Mouse (Mus musculus): ENCODE results near the gene Fam124a.
A peak's percentile ranks its signal among the peaks of the same experiment; 100 is the strongest.
"Not testable (repeated sequence)": the region's sequence is repeated elsewhere in the genome, so short reads cannot be mapped to it uniquely, and the experiment has no call there.

Fam124a gene

DNA sequence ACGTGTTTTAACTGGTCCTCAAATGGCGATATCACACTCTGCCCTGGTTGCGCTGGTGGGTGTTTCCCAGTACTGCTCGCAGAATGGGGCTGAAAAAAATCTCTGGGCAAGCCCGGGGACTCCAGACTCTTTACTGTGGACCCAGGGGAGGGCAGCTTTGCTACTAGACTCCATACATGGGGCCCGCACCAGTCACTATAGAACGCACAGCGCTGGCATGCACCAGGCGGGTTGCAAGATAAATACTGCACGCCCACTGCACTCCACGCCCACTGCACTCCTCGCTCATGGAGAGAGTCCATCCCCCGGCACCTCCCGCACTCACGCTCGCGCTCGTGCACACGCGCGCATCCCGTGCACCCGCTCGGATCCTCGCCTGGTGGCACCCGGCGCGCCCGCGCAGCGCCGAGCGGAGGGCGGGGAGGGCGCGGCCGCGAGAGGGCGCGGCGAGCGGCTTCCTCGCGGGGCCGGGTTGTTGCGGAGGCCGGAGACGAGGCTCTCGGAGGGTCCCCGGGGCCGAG, at the start of gene Fam124a:
Gene Fam124a, plus strand, starts transcription at position 429 of the 521 bp plus-strand sequence.
- DNase-seq (ENCODE audit: low read depth), result no peak

DNA sequence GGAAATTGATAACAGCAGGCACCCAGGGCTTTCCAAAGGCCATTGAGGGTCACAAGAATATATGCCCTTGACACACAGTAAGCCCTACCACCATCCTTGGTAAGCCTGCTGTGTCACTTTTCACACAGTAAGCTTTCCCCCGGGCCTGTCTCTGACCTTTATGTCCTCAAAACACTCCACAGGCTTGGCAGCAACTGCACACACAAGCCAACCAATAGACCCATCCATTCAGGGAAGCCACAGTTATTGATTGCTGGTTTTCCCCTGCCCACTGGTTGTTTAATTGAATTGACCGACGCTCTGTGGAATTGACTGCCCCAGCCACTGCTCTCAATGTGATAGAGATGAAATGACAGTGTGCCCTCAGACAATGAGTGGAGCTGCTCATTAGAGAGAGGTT, 49.3 kb upstream of the Fam124a start:
- DNase-seq (ENCODE audit: low read depth), result no peak

DNA sequence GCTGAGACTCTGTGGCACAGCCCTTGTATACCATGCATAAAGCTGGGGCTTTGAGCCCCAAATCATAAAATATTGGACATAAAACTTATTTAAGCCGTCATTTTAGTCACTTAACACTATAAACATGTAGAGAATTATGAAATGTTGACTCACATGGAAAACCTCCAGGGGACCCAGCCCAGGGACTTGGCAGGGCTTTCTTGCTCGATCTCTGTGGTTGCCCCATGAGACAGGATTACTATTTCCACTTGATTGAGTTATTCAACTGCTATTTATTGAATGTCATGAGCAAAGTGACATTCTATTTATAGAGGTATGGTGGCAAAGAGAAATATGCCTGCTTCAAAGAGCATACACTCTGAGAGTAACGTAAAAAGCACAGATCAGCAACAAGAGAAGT, 46.2 kb upstream of the Fam124a start:
- no peak for DNase-seq (ENCODE audit: low read depth)

DNA sequence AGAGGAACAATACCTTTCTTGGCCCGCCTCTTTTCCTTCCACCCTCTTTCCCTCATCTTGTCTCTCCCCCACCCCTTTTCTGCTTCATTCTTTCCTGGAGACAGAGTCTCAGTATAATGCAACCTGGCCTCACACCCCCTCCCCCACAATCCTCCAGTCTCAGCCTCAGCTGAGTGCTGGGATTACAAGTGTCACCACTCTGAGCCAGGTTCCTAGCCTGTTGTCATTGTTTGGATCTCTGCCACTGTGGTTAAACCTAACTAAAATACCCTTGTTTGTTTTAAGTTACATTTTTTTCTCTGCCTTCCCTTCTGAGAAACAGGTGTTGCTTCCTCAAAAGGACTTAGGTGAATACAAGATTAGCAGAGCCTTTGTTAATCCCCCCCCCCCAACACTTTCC, 42.7 kb upstream of the Fam124a start:
- DNase-seq (ENCODE audit: low read depth), result no peak

DNA sequence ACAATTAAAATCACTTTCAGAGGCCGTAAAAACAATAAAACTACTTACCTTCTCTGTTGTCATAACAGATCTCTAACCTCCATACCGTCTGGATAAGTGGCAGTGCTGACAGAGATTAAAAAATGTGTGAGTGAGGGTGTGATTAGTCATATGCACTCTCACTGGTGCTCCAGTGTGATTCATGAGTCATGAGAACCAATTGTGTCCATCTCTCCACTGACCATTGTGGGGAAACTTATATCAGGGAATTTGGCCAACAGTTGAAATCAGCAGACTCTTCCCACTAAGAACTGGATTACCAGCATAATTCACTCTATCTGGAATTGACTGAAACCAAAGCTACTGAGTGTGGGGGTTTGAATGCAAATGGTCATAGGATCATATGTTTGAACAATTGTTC, 24.6 kb upstream of the Fam124a start:
- DNase-seq (ENCODE audit: low read depth), result peak; percentile 8

DNA sequence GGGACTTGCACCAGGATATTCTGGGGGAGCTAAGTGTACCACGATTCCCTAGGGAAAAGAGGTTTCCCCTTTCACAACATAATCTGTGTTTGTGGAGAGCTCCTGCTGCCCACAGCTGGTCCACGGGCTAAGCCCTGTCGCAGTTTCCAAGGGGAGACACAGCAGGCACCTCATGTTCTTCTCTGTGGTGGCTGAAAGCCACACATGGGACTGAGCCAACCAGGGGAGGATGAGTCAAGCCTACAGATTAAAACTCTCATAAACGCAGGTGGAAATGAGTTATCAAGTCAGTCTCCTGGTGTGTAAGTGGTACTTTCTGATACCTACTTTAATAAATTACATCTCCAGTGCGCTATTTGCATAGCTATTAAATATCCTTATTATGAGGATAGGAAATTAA, 19.4 kb upstream of the Fam124a start:
- DNase-seq (ENCODE audit: low read depth), result no peak

DNA sequence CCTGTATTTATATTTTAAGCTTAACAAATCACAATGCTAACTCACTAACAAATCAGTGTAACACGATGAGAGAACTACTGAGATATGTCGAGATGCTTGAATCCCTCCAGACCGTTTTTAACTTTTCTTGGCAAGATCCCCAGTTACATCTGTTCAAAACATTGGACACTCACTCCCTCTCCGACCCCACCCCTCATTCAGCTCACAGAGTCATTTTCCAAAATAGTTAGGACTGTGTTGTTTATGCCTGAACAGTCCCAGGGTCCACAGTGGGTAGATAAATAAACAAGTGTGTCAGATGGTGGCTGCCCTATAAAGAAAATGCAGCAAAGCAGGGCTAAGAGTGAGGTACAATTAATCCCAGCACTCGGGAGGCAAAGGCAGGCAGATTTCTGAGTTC, 18.5 kb upstream of the Fam124a start:
- DNase-seq (ENCODE audit: low read depth), result no peak

DNA sequence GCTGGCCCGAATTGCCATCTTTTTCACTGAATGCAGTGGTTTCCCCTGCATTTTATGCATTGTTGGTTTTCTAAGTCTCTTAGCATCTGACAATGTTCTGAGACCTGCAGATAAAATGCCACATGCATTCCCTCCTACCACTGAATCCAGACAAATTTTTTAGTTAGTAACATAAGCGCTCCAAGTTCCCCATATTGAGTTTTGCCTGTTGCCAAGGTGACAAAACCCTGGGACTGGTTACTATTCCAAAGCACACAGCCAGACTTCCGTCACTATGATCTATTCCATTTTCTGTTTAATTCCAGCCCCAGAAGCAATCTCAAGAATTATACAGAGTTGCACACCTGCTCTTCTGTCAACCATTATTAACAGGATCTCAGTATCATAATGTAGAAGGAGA, 15.7 kb upstream of the Fam124a start:
- no peak for DNase-seq (ENCODE audit: low read depth)

DNA sequence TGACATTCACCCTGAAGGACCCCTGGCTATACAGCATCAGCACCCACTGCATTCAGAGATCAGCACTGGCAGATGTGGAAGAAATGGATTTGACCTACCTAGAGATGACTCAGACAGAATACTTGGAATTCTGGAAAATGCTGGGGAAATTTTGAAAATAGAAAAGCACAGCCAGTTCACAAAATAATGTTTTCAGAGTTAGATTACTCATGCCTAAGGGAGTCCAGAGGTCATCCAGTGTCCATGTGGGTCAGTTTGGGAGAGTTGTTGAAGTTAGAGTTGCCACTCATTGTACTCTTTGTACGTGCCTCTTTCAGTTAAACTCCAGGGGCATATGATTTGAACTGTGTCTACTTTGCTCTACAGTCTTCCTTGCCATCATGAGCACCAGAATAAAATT, 13.8 kb upstream of the Fam124a start:
- no peak for DNase-seq (ENCODE audit: low read depth)

DNA sequence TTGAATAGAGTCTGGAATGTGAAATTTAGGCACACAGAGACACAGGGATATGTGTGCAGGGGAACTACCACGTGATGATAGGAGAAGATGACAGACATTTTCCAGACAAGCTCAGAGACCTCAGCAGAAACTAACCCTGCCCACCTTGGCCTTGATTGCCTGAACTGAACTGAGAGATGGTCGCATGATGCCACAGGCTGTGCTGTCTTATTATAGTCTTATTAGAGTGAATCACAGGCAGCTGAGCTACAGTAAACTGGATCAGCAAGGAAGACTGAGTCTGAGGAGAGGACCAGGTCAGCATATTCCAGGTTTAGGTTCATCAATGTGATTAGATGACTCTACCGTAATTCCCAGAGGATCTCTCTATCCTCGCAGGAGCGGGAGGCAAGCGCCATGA, 9.2 kb upstream of the Fam124a start:
- DNase-seq (ENCODE audit: low read depth), result no peak

DNA sequence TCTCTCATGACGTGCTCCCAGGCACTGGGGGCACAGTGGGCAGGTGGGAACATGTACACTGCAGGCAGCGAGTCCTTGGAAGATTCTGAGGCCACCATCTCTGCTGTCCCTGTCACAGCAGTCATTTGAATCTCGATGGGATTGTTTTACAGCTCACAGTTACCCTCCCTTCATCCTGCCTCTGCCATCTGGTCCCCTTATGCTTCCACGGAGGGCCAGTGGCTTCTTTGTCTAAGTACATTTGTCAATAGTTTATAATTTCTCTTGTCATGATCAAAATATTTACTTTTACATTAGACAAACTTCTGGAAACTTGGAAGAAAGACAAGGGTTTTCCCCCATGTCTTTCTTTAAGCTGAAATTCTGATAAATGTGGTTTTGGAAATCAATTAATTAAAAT, 8.8 kb upstream of the Fam124a start:
- DNase-seq (ENCODE audit: low read depth), result no peak

DNA sequence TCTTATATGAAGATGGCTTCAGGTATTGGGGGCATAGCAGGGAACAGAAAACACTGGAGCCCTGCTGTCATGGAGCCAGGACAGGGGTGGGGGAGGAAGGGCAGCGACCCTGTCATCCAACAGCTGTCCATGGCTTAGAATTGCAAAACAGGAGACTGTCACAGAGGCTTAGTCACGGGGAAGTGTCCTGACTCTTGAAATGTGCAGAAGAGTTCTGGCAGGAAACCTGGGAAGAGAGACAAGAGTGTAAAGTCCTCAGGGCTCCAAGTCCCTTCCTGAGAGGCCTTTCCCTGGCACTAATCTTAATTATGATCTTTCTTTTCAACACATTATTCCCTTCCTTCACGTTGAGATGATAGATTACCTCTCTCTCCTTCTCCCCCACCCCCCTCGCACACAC, 5.4 kb upstream of the Fam124a start:
- DNase-seq (ENCODE audit: low read depth), result no peak

DNA sequence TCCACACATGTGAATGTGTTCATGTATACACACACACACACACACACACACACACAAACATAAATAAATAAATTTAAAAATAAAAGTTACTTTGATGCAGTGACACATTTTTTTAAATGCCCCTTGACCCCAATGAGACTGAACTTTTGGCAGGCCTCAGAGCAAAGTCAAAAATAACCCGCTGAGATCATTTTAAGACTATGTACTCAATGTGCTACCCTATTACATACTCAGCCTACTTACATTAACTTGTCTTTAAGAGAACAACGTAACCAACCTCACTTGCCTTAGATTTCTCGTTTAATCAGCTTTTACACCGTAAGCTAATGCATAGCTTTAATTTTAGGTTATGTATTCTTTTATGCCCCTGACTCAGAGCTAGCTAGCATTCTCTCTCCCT, 2.8 kb upstream of the Fam124a start:
- DNase-seq (ENCODE audit: low read depth), result no peak

DNA sequence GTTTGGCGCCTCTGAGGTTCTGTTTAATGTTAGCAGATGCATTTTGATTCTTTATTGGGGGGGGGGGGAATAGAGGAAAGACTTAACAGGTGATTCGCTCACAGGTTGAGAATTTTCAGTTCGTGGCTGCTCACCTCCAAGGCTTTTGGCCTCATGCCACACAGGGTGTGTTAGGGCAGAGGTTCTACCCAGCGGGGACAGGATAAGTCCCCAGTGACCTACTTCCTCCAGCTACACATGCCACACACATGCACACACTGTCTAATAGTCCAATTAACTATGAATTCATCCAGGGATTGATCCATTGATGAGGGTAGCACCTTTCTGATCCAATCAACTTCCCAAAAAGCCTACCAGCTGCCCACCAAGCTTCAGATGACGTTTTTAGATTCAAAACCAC, 1.8 kb upstream of the Fam124a start:
- no peak for DNase-seq (ENCODE audit: low read depth)

DNA sequence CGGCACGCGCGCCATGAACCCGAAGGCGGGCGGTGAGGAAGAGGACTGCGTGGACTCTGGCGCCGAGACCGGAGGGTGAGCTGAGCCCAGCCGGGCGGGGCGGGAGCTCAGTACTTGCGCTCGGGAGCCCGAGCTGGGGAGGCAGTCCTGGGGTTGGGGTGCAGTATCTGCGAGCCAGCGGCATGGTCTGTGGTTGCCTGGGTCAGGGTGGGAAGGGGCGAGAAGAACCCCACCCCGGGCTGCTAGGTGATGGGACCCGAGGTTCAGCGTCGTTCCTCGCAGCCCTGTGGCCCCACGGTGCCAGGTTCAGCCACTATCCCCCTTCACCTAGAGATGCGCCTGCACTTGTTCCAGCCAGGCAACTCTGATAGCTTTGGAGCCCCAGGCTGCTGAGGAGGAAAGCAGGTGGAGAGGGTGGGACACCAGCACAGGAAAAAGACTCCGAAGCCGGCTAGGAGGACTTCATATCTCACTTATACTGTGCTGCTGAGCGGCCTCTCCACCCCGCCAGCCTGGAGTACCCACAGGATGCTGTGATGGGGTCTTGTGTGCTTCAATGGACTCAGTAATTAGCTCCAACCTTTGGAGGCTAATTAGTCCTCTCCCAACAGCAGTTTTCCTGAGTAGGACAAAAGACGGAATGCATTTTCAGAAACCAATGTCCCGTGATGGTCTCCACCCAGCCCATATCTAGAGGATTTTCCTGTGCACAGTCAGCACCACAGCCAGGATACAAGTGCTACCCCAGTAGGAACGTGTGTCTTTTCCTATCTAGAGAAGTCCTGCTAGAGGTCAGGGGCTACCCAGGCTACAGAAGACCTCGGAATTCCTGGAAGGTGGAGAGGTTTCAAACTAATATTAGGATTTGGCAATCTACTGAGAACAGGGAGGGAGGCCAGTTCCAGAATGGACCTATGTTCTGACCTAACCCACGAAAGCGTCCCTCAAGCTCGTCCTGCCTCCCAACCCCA, 588 bp downstream of the Fam124a start:
- DNase-seq (ENCODE audit: low read depth), result no peak

DNA sequence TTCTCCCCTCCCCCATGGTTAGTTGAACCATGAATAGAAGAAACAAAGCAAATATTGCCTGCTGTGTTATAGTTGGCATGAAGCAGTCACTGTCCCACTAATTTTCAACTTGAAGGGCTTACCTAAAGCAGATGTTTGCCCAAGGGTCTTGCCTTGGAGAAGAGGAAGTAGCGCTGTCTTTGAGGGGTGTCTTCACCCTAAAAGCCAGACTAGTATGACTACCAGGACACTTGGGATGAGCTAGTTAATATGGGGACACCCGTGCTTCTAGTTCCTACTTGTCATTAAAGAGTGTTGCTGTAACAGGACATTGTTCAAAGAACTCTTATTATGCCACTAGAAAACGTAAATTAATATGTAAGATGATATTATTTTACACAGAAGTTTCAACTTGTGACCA, 1.6 kb downstream of the Fam124a start:
- no peak for DNase-seq (ENCODE audit: low read depth)

DNA sequence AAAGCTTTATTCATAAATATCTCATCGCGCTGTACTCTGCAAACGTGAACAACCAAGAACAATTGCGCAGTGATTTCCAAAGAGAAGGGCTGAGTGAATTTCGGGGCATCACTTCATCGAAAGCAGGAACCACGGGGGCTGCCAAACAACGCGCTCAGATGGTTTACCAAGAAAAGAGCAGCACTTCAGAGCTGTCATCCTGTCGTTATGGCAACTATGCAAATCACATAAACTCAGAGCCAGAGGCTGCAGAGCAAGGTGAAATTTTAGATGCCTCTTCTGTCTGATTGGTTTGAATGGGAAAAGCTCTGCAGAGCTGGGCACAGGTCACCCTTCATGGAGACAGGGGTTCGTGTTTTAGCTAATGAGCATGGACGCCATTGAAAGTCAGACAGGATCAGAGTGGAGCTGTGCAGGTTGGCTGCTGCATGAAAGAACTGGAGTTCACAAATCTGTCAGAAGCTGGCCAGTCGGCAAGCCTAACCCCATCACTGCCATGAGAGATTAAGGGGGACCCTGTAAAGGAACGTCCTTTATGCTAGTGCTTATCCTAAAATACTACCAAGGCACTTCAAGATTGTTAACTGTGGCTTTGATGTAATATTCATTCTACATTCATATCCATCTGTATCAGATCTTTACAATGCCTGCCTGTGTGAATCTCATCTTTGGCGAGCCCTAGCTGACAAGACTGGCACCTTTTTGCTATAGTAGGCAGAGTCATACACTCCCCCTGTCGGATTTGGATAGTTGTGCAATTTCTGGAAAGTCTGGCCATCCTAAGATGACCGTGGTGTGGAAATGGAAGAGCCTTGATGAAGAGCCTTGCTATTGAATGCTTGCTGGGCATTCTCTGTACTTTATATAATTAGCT, 6.6 kb downstream of the Fam124a start:
- no peak for DNase-seq (ENCODE audit: low read depth)

DNA sequence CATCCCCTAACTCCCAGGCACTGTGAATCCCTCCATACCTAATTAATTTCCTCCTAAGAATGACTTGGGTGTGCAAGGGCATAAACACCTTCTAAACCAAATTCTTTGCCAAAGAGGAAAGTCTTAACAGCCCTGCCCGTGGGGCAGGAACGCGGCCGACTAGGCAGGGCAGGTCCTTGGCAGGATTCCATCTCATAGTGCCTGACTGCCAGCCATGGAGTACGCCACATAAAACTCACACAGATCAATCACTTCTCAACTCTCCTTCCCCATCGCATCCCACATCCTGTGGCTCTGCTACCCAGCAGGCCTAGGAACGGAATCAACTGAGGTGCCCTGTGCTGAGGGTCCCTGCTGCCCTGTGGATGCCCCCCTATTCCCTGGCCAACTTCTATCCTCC, 8.1 kb downstream of the Fam124a start:
- DNase-seq (ENCODE audit: low read depth), result no peak

DNA sequence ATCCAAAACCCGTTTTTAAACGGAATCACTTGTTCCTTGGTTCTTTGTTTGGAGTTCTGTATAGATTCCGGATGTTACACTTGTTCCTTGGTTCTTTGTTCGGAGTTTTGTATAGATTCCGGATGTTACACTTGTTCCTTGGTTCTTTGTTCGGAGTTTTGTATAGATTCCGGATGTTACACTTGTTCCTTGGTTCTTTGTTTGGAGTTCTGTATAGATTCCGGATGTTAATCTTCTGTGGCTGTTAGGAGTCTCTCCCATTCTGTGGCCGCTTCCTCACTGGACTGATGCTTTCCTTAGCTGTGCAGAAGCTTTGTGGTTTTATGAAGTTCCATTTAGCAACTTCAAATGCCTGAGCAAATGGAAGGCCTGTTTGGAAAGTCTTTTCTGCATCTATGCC, 11.3 kb downstream of the Fam124a start, which contains the start of gene Gm4131:
Gene Gm4131, minus strand, starts transcription at position 101 of the 400 bp plus-strand sequence.
- not testable (repeated sequence) for DNase-seq (ENCODE audit: low read depth)

DNA sequence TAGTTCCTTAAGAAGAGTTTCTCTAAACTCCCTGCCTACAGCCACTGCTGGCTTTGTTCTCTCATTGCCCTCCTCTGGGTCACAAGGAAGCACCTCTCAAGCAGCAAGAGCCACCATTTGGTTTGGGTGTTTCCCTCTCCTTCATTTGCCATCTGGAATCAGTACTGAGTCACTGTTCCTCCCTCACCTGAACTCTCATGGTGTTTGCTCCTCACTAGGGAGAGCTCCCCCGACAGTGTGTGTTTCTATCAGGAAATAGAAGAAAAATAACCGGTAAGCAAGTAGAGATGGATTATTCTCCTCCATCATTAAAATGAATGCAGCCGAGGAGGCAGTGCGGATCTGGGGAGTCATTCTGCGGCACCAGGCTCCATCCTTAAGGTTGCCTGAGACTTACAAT, 13.9 kb downstream of the Fam124a start:
- DNase-seq (ENCODE audit: low read depth), result no peak

DNA sequence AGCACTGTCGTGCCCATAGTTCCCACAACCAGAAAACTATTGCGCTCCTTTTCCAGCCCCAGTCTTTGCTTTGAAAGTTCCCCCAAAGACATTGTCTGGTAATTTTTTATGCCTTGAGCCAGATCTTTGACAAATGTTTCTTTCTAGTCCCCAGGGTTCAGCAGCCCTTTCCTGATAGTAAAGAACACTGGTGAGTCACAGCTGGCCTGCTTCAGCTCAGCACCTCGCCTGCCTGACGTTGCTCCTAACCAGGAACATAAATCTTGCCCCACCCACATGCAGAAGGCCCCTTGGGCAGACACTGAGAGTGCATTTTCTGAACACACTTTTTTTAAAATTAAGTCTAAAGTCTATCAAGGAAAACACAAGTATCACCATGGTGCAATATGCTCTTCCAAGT, 14.8 kb downstream of the Fam124a start:
- DNase-seq (ENCODE audit: low read depth), result no peak

DNA sequence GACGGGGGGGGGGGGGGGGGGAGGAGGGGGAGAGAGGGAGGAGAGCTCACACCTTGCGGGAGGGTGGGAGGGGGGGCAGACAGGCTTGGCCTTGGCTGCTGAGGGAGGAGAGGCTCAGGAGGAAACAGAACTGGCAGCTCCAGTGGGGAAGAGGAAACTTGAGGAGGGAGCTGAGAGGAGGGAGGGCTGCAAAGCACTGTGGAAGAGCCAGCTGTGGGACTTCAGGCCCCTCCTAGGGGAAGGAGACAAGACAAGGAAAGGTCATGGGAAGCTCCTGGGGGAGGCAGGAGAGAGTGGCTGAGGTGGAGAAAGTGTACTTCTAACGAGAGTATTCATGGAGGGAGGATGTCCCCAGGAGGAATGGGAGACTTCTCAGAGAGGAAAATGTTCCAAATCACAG, 17.9 kb downstream of the Fam124a start:
- DNase-seq (ENCODE audit: low read depth), result no peak

DNA sequence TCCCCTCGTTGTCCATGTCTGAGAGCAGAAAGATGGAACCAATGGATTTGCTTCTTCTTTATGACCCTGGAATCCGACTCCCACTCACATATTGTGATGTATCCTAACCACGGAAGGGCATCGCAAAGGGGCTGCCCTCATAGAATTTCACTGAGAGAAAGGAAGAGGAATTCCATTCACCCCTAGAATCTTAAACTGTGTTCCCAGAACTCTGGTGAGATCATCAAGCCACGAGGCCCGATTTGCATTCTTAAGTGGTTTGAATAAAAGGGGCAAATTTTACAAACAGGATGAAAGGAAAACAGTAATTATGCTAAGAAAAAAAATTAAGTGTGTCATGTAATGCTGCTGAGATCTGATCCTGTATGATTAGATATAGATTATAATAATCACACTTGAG, 19.4 kb downstream of the Fam124a start:
- no peak for DNase-seq (ENCODE audit: low read depth)
